Mouse (Mus musculus) C2C12 (cell line): ENCODE measurements around the gene Adamts17.

Source experiments
- CEBPB ChIP-seq: IDR thresholded peaks from one replicate; pipeline ENCODE4 v1.6.1; 2011; ENCODE audit warnings: low read depth, mild to moderate bottlenecking, control low read depth, moderate library complexity
- CTCF ChIP-seq: IDR thresholded peaks from one replicate; pipeline ENCODE4 v1.5.1; 2011; ENCODE audit not compliant: control insufficient read depth, insufficient read depth, insufficient read length
- FOSL1 ChIP-seq: IDR thresholded peaks from one replicate; pipeline ENCODE4 v1.8.0; 2011; ENCODE audit warnings: mild to moderate bottlenecking, low read length; ENCODE audit not compliant: poor library complexity, insufficient read depth, severe bottlenecking
- MAX ChIP-seq: IDR thresholded peaks from one replicate; pipeline ENCODE4 v1.6.1; 2011; ENCODE audit warnings: mild to moderate bottlenecking, control low read depth
- MYOD1 ChIP-seq: IDR thresholded peaks from one replicate; pipeline ENCODE4 v1.6.1; 2011; ENCODE audit warnings: low read depth; ENCODE audit not compliant: control insufficient read depth, insufficient read length
- USF1 ChIP-seq: IDR thresholded peaks from one replicate; pipeline ENCODE4 v1.6.1; 2011; ENCODE audit warnings: low read depth, mild to moderate bottlenecking, control low read depth, moderate library complexity

- no peak for TF ChIP-seq CTCF
- no peak for TF ChIP-seq FOSL1
- no peak for TF ChIP-seq CEBPB
- TF ChIP-seq MAX: no peak
- TF ChIP-seq MYOD1: no peak
- no peak for TF ChIP-seq USF1
Measured at GRCm38 (mm10) chr7:66981591-66981990, 142.1 kb downstream of the Adamts17 start.
